In genomic region chr11:104295145-104295544, GRCm38 (mm10) we compare ENCODE assay signal across 15 mouse cellular contexts.
"Had no signal": no experiment of that assay in that cellular context is flagged by ENCODE, and none has a peak within 500 bp of the region (broad histone marks: within the 10 kb centered on the region; RNA-seq: fewer than 3 reads in every experiment).

No protein-coding gene starts in this region.

- H3K36me3 ChIP-seq: limb, embryonic 12.5 days; midbrain, embryonic 10.5 days; stomach, embryonic 15.5 days had no signal

- H3K9ac ChIP-seq: limb, embryonic 12.5 days; stomach, embryonic 15.5 days had no signal

- H3K4me2 ChIP-seq: limb, embryonic 12.5 days; stomach, embryonic 15.5 days had no signal

- H3K4me3 ChIP-seq: limb, embryonic 12.5 days; midbrain, embryonic 10.5 days; myocyte; stomach, embryonic 15.5 days had no signal

- ATAC-seq: lung, postnatal 0 days had no signal

- DNase-seq: kidney, adult 8-10 months; kidney, postnatal 36 days; layer of hippocampus, adult 9-11 months; layer of hippocampus, postnatal 36 days; lung, adult 2 months; lung, postnatal 36 days; midbrain, embryonic 14.5 days; right cerebral cortex, postnatal 14 days; thymus, adult 2 months; thymus, postnatal 25 days had no signal

- H3K27me3 ChIP-seq: limb, embryonic 12.5 days; stomach, embryonic 15.5 days had no signal

- H3K9me3 ChIP-seq: limb, embryonic 12.5 days; midbrain, embryonic 10.5 days; stomach, embryonic 15.5 days had no signal

- H3K27ac ChIP-seq: limb, embryonic 12.5 days; midbrain, embryonic 10.5 days; stomach, embryonic 15.5 days had no signal
